Mouse (Mus musculus) central nervous system, embryonic 11.5 days (tissue): ENCODE results near the gene Gm17571. TPM values are rescaled to one million over a fixed set of nuclear protein-coding genes. Genes with fewer than 3 reads are reported as not detected.

Source experiments
- polyA plus RNA-seq: library from polyadenylated mRNA; depleted of rRNA; stranded (reverse); fragments of >200 nt; gene quantifications from 2 replicates; pipeline ENCODE4 v1.2.3, GENCODE M21; 2012; rRNA removed

The Gm17571 gene
- polyA plus RNA-seq, result not detected in 2 replicates

DNA sequence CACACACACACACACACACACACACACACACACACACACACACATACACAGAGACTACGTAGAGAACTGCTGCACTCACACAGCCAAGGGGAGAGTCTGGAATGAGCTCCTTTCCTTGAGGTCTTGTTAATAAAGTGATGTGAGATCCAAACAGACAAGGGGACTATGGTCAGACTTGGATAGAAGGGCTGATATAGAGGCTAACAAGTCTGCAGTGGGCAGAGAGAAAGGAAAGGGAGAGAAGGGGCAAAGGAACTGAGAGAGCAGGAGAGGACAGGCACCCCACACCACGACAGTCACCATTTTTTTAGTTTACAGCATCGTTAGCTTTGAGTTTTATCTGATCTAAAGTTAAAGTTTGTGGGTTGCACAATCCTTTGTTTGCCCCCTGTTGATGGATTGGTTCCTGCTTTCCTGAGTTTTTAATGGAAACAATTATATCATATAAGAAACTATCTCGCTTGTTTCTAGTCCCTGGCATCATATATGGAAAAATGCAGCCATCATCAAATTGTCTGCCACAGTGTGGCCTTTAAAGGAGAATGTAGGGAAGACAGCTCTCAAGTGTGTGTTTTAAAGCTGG is at the start of gene Gm17571:
Gene Gm17571 (minus strand): TSS at position 51 of the 583 bp plus-strand sequence.

Other genes starting within 250 kb of the Gm17571 start
- gene Jrkl, start 200.9 kb downstream of the Gm17571 start, polyA plus RNA-seq, result 5.7 and 7.9 TPM in 2 replicates
- gene Ccdc82, start 199.8 kb downstream of the Gm17571 start, polyA plus RNA-seq, result 16.5 and 18.1 TPM in 2 replicates
- gene Maml2, start 148.8 kb downstream of the Gm17571 start, polyA plus RNA-seq, result 4.6 and 10.2 TPM in 2 replicates